Mouse (Mus musculus): ENCODE results near the gene Neb.

DNA sequence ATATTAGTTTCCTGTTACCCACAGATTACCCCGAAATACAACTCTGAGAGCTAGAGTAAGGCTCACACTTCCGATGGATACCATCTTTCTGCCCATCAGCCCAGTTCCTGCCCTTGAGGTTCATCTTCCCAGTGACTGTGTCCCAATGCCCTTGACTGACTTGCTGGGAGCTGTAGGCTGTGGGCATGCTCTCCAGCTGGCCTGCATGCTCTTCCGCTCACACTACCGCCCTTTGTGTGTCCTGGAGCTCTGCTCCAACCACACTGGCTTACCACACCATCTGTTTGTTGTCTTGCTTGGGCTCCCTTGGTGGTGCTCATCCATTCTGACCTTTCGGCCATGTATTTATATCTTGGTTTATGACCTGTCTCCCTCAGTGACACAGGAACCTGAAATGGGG, 10.6 kb downstream of the Neb start:
- TF ChIP-seq MAX (IDR thresholded peaks at IDR 0.05): no peak
- no peak for TF ChIP-seq USF1 (IDR thresholded peaks at IDR 0.05; ENCODE audit: low read depth)
